Mouse (Mus musculus) spleen, adult 2 months (tissue): ENCODE results near the gene Grik3.

Experiments
- CTCF ChIP-seq: fragments of 200-500 bp; IDR thresholded peaks from 2 replicates; pipeline ENCODE4 v1.5.1; 2011; ENCODE audit warnings: mild to moderate bottlenecking, inconsistent platforms; ENCODE audit not compliant: insufficient read depth, insufficient read length, insufficient replicate concordance; ENCODE audit errors: extremely low read depth
- POLR2A ChIP-seq: fragments of 200-500 bp; IDR thresholded peaks from 2 replicates; pipeline ENCODE4 v1.6.1; 2011; ENCODE audit warnings: low read depth, low read length, inconsistent platforms

GRCm38 (mm10) chr4:125599510-125600005 is 109.1 kb downstream of the Grik3 start:
- TF ChIP-seq CTCF (no peak), POLR2A (no peak)
